Mouse (Mus musculus) kidney, embryonic 16.5 days (tissue): ENCODE results near the gene U2af2. TPM values are rescaled to one million over a fixed set of nuclear protein-coding genes. Genes with fewer than 3 reads are reported as not detected.

Experiments
- ATAC-seq: fragments of 200-750 bp; cut with Nextera tagmentation; 2 replicates; pipeline ENCODE4 v1.8.0; 2017; ENCODE audit warnings: moderate TSS enrichment; ENCODE audit not compliant: low FRiP score, low TSS enrichment
- H3K27ac ChIP-seq: fragments of 300-500 bp; sonication (generic); 2 replicates; pipeline ENCODE4 v1.5.1; 2014; ENCODE audit warnings: low read length
- H3K27me3 ChIP-seq: fragments of 300-500 bp; sonication (generic); 2 replicates; pipeline ENCODE4 v1.6.1; 2014; ENCODE audit warnings: low read length, control low read depth, mixed read lengths; ENCODE audit not compliant: insufficient read depth
- H3K36me3 ChIP-seq: fragments of 300-500 bp; sonication (generic); 2 replicates; pipeline ENCODE4 v1.6.1; 2014; ENCODE audit warnings: low read length, control low read depth, mixed read lengths; ENCODE audit not compliant: insufficient read depth
- H3K4me1 ChIP-seq: fragments of 300-500 bp; sonication (generic); 2 replicates; pipeline ENCODE4 v1.6.1; 2014; ENCODE audit warnings: low read length, control low read depth, mixed read lengths; ENCODE audit not compliant: insufficient read depth
- H3K4me2 ChIP-seq: fragments of 300-500 bp; sonication (generic); replicated peaks from 2 replicates; pipeline ENCODE4 v1.6.1; 2014; ENCODE audit warnings: low read depth, low read length
- H3K4me3 ChIP-seq: fragments of 300-500 bp; sonication (generic); 2 replicates; pipeline ENCODE4 v1.5.1; 2014; ENCODE audit warnings: mild to moderate bottlenecking, low read length
- H3K9ac ChIP-seq: fragments of 300-500 bp; sonication (generic); replicated peaks from 2 replicates; pipeline ENCODE4 v1.6.1; 2014; ENCODE audit warnings: low read length
- H3K9me3 ChIP-seq: fragments of 300-500 bp; sonication (generic); 2 replicates; pipeline ENCODE4 v1.6.1; 2016; ENCODE audit warnings: low read length, control low read depth
- WGBS: fragments of 180-500 bp; shearing (Covaris S2); extraction: QIAGEN DNeasy Blood & Tissue Kit; methylation state at CpG from one replicate; pipeline ENCODE4 v1.1.7; 2014; 5-methylcytosine and 5-hydroxymethylcytosine counted together
- polyA plus RNA-seq: library from polyadenylated mRNA; unstranded; fragments of >200 nt; fragmentation: Nextera tagmentation; extraction: Ambion mirVana; gene quantifications from 2 replicates; pipeline ENCODE4 v1.2.1, GENCODE M21; 2015

The U2af2 gene
- polyA plus RNA-seq, 1 experiment from 2014 or later, result 139 TPM

DNA sequence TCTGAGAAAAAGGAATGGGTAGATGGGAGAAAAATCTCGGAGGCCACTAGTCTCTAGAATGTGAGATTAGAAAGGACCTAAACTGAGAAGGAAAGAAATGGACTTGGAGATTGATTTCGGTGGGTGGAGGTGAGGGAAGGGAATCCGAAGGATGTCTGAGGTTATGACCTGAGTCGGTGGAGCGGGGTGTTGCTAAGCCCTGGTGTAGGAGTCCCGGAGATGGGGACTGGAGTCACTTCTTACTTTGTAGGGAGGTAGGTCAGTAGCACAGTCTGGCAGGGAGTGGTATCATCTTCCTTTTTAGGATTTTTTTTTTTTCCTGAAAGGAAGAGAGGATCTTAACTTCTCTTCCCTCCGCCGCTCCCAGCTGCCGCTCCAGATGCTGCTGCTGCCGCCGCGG is 9.5 kb upstream of the U2af2 start:
- no peaks in the 10 kb centered on the region for H3K36me3 ChIP-seq
- WGBS, result 2% methylated on average over 11 of the region's 12 CpGs
- peak overlapping the region; percentile 75 for H3K4me3 ChIP-seq
- no peak for ATAC-seq
- peak overlapping the region; percentile 90 for H3K9ac ChIP-seq
- peaks cover 47% of the 10 kb centered on the region for H3K27me3 ChIP-seq
- H3K4me2 ChIP-seq, result peak overlapping the region; percentile 93
- peak overlapping the region; percentile 30; the same call in 1 of the 2 replicates for H3K27ac ChIP-seq
- no peaks in the 10 kb centered on the region for H3K9me3 ChIP-seq
- H3K4me1 ChIP-seq, result peaks cover 38% of the 10 kb centered on the region

DNA sequence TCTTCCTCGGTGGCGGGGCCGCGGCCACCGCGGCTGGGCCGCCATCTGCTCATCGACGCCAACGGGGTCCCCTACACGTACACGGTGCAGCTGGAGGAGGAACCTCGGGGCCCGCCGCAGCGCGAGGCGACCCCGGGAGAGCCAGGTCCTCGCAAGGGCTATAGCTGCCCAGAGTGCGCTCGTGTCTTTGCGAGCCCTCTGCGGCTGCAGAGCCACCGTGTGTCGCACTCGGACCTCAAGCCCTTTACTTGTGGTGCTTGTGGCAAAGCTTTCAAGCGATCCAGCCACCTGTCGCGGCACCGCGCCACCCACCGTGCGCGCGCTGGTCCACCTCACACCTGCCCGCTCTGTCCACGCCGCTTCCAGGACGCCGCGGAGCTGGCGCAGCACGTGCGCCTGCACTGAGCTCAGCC is 9.0 kb upstream of the U2af2 start:
- H3K27me3 ChIP-seq, result peaks cover 52% of the 10 kb centered on the region
- H3K4me2 ChIP-seq, result peak overlapping the region; percentile 93
- peak overlapping the region; percentile 75 for H3K4me3 ChIP-seq
- no peaks in the 10 kb centered on the region for H3K9me3 ChIP-seq
- WGBS, result 3% methylated on average over 40 of the region's 45 CpGs
- peak overlapping the region; percentile 30; the same call in 1 of the 2 replicates for H3K27ac ChIP-seq
- peak overlapping the region; percentile 90 for H3K9ac ChIP-seq
- ATAC-seq, result no peak
- H3K36me3 ChIP-seq, result no peaks in the 10 kb centered on the region
- peaks cover 43% of the 10 kb centered on the region for H3K4me1 ChIP-seq

DNA sequence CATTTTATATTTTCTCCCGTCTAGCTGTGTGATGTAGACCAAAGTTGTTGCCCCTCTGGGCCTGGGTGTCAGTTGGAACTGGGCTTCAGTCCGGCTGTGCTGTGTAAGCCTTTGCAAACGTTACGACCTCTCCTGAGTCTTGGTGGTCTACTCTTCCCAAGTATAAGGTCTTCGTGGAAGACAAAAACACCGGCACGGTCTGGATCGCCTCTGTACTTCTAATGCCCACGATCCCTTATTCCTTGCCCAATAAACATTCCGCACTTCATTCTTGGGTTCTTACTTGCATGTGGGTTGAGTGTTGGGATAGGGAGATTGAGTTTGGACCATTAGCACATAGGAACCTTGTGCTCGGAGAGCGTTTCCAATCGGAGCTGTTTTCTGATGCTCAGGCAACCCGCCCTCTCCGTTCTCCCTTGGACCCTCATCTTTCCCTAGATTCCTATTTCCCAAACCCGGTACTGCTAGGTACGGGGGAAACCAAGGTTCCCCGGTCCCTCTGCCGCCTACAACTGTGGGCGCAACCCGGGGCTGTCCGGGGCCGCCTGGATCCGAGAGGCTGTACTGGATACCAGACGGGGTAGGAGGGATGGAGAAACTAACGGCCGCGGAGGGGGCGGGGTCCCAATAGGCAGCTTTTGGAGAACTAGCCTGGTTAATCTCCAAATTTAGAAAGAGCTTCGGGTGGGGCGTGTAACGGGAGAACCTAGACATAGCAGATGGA is 8.3 kb upstream of the U2af2 start:
- peak overlapping the region; percentile 93 for H3K4me2 ChIP-seq
- H3K27ac ChIP-seq, result no peak overlapping the region
- WGBS, result 6% methylated on average over 32 of the region's 32 CpGs
- H3K9ac ChIP-seq, result peak overlapping the region; percentile 90
- no peak for ATAC-seq
- H3K4me3 ChIP-seq, result peak overlapping the region; percentile 75
- peaks cover 43% of the 10 kb centered on the region for H3K4me1 ChIP-seq
- peaks cover 52% of the 10 kb centered on the region for H3K27me3 ChIP-seq
- H3K36me3 ChIP-seq, result no peaks in the 10 kb centered on the region
- no peaks in the 10 kb centered on the region for H3K9me3 ChIP-seq

DNA sequence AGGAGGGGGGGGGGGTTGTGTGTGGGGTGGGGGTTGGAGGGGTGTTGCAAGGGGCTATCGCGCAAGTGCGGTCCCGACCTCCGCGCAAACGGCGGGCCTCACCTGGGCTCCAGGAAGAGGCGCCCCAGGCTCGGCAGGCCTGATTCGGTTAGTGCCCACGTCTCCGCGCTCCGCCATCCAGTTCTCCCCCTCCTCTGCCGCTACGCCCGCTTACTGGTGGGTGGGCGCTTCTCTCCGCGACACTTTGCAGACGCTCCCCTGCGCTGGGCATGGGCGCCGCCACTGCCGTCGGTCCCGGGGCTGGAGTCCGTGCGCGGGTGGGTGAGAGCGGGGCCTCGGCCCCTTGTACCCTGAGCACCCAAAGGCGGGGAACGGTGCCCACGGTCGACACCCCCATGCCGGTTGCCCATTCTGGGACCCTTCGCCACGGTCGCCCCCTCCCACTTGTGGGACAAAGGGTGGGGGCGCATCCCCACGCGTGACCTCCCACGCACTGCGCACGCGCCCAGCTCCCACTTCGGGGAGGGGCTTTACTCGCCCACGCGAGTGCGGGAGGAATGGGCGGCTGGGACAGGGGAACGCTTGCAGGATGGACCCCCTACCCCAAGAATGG is 5.2 kb upstream of the U2af2 start:
- peak overlapping the region; percentile 62 for H3K4me3 ChIP-seq
- H3K27me3 ChIP-seq, result peaks cover 52% of the 10 kb centered on the region
- peak overlapping the region; percentile 86 for H3K9ac ChIP-seq
- peaks cover 47% of the 10 kb centered on the region for H3K4me1 ChIP-seq
- no peaks in the 10 kb centered on the region for H3K36me3 ChIP-seq
- ATAC-seq, result 0 out of 2 replicates have a peak, but pooled peaks have one; percentile 0
- peak overlapping the region; percentile 89 for H3K4me2 ChIP-seq
- no peaks in the 10 kb centered on the region for H3K9me3 ChIP-seq
- peak overlapping the region; percentile 38; the same call in 1 of the 2 replicates for H3K27ac ChIP-seq
- WGBS, result under 1% methylated on average over 55 of the region's 55 CpGs

DNA sequence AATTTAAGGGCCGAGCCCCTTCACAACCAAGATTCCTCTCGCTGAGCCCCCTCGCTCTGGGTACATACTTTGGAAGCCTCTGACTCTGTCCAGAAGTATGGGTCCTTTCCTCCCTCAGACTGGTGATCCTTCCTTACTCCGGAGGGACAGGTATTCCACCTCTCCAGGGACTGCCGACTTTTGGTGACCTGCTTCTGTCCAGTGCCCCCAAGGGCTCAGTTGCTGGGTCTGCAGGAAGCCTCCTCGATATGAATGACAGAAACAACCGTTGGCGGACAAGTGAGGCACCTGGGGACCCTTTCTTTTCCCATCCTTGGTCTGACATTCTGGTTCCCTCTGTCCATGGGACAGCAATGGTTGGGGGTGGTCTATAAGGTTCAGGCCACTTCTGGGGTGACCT is 4.6 kb upstream of the U2af2 start:
- H3K27me3 ChIP-seq, result peaks cover 48% of the 10 kb centered on the region
- WGBS, result 31% methylated on average over 8 of the region's 8 CpGs
- no peaks in the 10 kb centered on the region for H3K9me3 ChIP-seq
- no peak for ATAC-seq
- H3K4me2 ChIP-seq, result peak overlapping the region; percentile 89
- peak overlapping the region; percentile 62 for H3K4me3 ChIP-seq
- H3K27ac ChIP-seq, result 0 out of 2 replicates have a peak overlapping the region, but pooled peaks have one; percentile 38
- peak overlapping the region; percentile 86 for H3K9ac ChIP-seq
- H3K4me1 ChIP-seq, result peaks cover 43% of the 10 kb centered on the region
- no peaks in the 10 kb centered on the region for H3K36me3 ChIP-seq

DNA sequence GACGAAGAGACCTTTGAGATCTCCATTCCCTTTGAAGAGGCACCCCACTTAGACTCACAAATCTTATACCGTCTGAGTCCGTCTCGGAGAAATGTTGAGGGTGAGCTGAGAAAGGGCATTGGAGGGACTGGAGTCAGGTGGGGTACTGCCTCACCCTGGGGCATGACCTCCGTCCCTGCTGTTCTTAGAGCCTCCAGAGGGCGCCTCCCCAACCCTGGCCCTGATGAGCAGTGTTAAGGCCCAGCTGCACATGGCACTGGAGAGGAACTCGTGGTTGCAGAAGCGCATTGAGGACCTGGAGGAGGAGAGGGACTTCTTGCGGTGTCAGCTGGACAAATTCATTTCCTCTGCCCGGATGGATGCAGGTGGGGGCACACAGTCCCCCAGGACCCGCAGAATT is 4.1 kb upstream of the U2af2 start:
- H3K4me2 ChIP-seq, result peak overlapping the region; percentile 89
- peaks cover 39% of the 10 kb centered on the region for H3K4me1 ChIP-seq
- H3K36me3 ChIP-seq, result no peaks in the 10 kb centered on the region
- H3K9ac ChIP-seq, result no peak overlapping the region; the same call in 1 of the 2 replicates
- no peaks in the 10 kb centered on the region for H3K9me3 ChIP-seq
- no peak overlapping the region for H3K27ac ChIP-seq
- ATAC-seq, result no peak
- WGBS, result 30% methylated on average over 11 of the region's 11 CpGs
- H3K27me3 ChIP-seq, result peaks cover 46% of the 10 kb centered on the region
- peak overlapping the region; percentile 62 for H3K4me3 ChIP-seq

DNA sequence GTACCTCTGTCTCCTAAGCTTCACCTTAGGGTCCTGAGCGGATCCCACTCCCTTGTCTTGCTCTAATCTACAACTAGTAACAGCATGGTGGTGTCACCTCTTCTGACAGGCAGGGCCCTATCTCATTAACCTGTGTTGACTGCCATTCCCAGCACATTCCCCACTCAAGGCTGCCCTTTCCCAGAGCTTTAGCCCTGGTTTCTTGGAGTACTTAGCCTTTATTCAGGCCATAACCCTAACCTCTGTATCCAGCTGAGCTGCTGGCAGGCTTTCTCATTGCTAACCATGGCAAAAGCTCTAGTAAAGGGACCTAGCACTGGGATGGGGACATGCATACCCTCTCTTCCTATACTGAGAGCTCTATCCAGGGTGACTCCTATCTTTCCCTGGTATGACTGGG is 3.3 kb upstream of the U2af2 start:
- Histone ChIP-seq H3K4me1 (peaks cover 36% of the 10 kb centered on the region), H3K4me2 (no peak overlapping the region), H3K36me3 (no peaks in the 10 kb centered on the region), H3K9ac (peak overlapping the region; percentile 19; the same call in 1 of the 2 replicates), H3K4me3 (no peak overlapping the region), H3K27me3 (peaks cover 38% of the 10 kb centered on the region), H3K9me3 (no peaks in the 10 kb centered on the region), H3K27ac (no peak overlapping the region)
- ATAC-seq, result no peak
- WGBS, result 92% methylated on average over 1 of the region's 1 CpGs

DNA sequence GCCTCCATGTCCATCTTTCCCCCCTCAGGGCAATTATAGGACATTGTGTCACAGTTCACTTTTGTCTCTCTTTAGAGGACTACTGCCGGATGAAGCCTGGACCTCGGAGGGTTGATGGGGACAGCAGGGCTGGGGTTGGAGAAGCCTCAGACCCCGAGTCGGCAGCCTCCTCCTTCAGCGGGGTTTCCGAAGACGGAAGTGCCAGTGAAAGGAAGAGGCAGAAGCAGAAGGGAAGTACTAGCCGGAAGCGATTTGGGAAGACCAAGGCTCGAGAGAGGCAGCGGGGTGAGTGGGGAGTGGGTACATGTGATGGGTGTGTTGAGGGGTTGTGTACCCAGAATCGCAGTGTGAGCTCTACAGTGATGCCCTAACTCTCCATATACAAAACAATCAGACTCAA is 2.5 kb upstream of the U2af2 start:
- H3K27me3 ChIP-seq, result peaks cover 30% of the 10 kb centered on the region
- H3K9ac ChIP-seq, result peak overlapping the region; percentile 98; the same call in 1 of the 2 replicates
- 90% methylated on average over 12 of the region's 12 CpGs for WGBS
- no peak overlapping the region for H3K27ac ChIP-seq
- H3K4me2 ChIP-seq, result no peak overlapping the region
- no peak overlapping the region for H3K4me3 ChIP-seq
- no peaks in the 10 kb centered on the region for H3K9me3 ChIP-seq
- no peak for ATAC-seq
- peaks cover 37% of the 10 kb centered on the region for H3K4me1 ChIP-seq
- H3K36me3 ChIP-seq, result no peaks in the 10 kb centered on the region

DNA sequence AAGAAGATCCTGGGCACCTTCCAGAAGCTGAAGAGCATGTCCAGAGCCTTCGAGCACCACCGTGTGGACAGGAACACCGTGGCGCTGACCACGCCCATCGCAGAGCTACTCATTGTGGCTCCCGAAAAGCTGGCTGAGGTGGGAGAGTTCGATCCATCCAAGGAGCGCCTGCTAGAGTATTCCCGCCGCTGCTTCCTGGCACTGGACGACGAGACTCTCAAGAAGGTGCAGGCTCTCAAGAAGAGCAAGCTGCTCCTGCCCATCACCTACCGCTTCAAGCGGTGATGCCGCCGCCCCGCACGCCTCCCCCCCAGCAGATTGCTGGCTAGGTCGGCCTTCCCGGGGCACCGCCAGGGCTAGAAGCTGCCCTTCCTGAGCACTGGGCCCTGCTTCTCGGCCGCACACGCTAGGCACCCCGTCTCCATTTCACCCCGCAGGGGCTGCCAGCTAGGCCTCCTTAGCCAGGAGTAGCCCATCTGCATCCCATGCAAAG is 1.7 kb upstream of the U2af2 start:
- H3K36me3 ChIP-seq, result no peaks in the 10 kb centered on the region
- peak overlapping the region; percentile 98 for H3K9ac ChIP-seq
- peaks cover 39% of the 10 kb centered on the region for H3K4me1 ChIP-seq
- peak overlapping the region; percentile 79 for H3K4me3 ChIP-seq
- peak overlapping the region; percentile 100 for H3K27ac ChIP-seq
- 1% methylated on average over 27 of the region's 27 CpGs for WGBS
- peak; percentile 5; the same call in 1 of the 2 replicates for ATAC-seq
- H3K9me3 ChIP-seq, result no peaks in the 10 kb centered on the region
- peak overlapping the region; percentile 96 for H3K4me2 ChIP-seq
- peaks cover 21% of the 10 kb centered on the region for H3K27me3 ChIP-seq
